Mouse (Mus musculus) spleen, adult 2 months (tissue): ENCODE measurements around the gene Mymx. TPM values are rescaled to one million over a fixed set of nuclear protein-coding genes. Genes with fewer than 3 reads are reported as not detected.
A peak's percentile ranks its signal among the peaks of the same experiment; 100 is the strongest.

ENCODE experiments used
- DNase-seq, 2 experiments: peaks; one replicate each; pipeline versions ENCODE4 v3.0.0 to v3.0.0-alpha.2; 2012 to 2021; ENCODE audit warnings: low spot score in 2 of 2, low read depth in 1 of 2
- H3K27ac ChIP-seq: fragments of 200-500 bp; 2 replicates; pipeline ENCODE4 v1.5.1; 2012; ENCODE audit warnings: low read length, inconsistent platforms; ENCODE audit not compliant: insufficient read depth
- H3K27me3 ChIP-seq: fragments of 200-500 bp; 2 replicates; pipeline ENCODE4 v1.6.1; 2012; ENCODE audit warnings: mild to moderate bottlenecking, moderate library complexity, low read length, inconsistent platforms; ENCODE audit not compliant: control insufficient read depth, insufficient read depth
- H3K36me3 ChIP-seq: fragments of 200-500 bp; 2 replicates; pipeline ENCODE4 v1.6.1; 2012; ENCODE audit warnings: mild to moderate bottlenecking, low read length, inconsistent platforms; ENCODE audit not compliant: control insufficient read depth, insufficient read depth
- H3K4me1 ChIP-seq: fragments of 200-500 bp; 2 replicates; pipeline ENCODE4 v1.6.1; 2011; ENCODE audit warnings: inconsistent platforms; ENCODE audit not compliant: control insufficient read depth, insufficient read depth, insufficient read length
- H3K4me3 ChIP-seq: fragments of 200-500 bp; 2 replicates; pipeline ENCODE4 v1.5.1; 2011; ENCODE audit warnings: mild to moderate bottlenecking, inconsistent platforms; ENCODE audit not compliant: insufficient read depth, insufficient read length; ENCODE audit errors: extremely low read depth
- CTCF ChIP-seq: fragments of 200-500 bp; IDR thresholded peaks from 2 replicates; pipeline ENCODE4 v1.5.1; 2011; ENCODE audit warnings: mild to moderate bottlenecking, inconsistent platforms; ENCODE audit not compliant: insufficient read depth, insufficient read length, insufficient replicate concordance; ENCODE audit errors: extremely low read depth
- POLR2A ChIP-seq: fragments of 200-500 bp; IDR thresholded peaks from 2 replicates; pipeline ENCODE4 v1.6.1; 2011; ENCODE audit warnings: low read depth, low read length, inconsistent platforms
- WGBS: fragments of 180-500 bp; shearing (Covaris S2); methylation state at CpG from one replicate; pipeline ENCODE4 v1.1.7; 2018; 5-methylcytosine and 5-hydroxymethylcytosine counted together
- polyA plus RNA-seq: library from polyadenylated mRNA; depleted of rRNA; stranded (reverse); fragments of >200 nt; gene quantifications from 2 replicates; pipeline ENCODE4 v1.2.3, GENCODE M21; 2012

Mymx gene
- polyA plus RNA-seq, 1 experiment = not detected

GRCm38 (mm10) chr17:45619386-45620256 is 17.7 kb upstream of the Mymx start:
- no peak for DNase-seq
- H3K27ac ChIP-seq = peak overlapping the region; percentile 62
- no peaks in the 10 kb centered on the region for H3K36me3 ChIP-seq
- H3K4me1 ChIP-seq = peaks cover 3% of the 10 kb centered on the region; the same call in 1 of the 2 replicates
- H3K4me3 ChIP-seq = peak overlapping the region; percentile 37; the same call in 1 of the 2 replicates
- no peak for TF ChIP-seq CTCF
- no peak for TF ChIP-seq POLR2A
- WGBS = 2% methylated on average over 20 of the region's 20 CpGs
- H3K27me3 ChIP-seq = no peaks in the 10 kb centered on the region

GRCm38 (mm10) chr17:45618941-45619385 is 17.1 kb upstream of the Mymx start:
- H3K36me3 ChIP-seq = no peaks in the 10 kb centered on the region
- H3K4me3 ChIP-seq = peak overlapping the region; percentile 37; the same call in 1 of the 2 replicates
- peak overlapping the region; percentile 62 for H3K27ac ChIP-seq
- DNase-seq = peak in 1 of 2 experiments; percentile 30
- H3K4me1 ChIP-seq = peaks cover 3% of the 10 kb centered on the region; the same call in 1 of the 2 replicates
- 8% methylated on average over 8 of the region's 8 CpGs for WGBS
- H3K27me3 ChIP-seq = no peaks in the 10 kb centered on the region
- TF ChIP-seq POLR2A = no peak
- no peak for TF ChIP-seq CTCF

- Histone ChIP-seq H3K36me3 (no peaks in the 10 kb centered on the region), H3K4me1 (peaks cover 3% of the 10 kb centered on the region; the same call in 1 of the 2 replicates), H3K27ac (no peak overlapping the region), H3K27me3 (no peaks in the 10 kb centered on the region), H3K4me3 (no peak overlapping the region)
- DNase-seq = no peak
- WGBS = 86% methylated on average over 6 of the region's 6 CpGs
- TF ChIP-seq CTCF = no peak
Observed at GRCm38 (mm10) chr17:45617655-45618054, 15.8 kb upstream of the Mymx start.

- Histone ChIP-seq H3K27ac (no peak overlapping the region), H3K36me3 (no peaks in the 10 kb centered on the region), H3K27me3 (no peaks in the 10 kb centered on the region), H3K4me1 (peaks cover 3% of the 10 kb centered on the region; the same call in 1 of the 2 replicates), H3K4me3 (no peak overlapping the region)
- 78% methylated on average over 3 of the region's 3 CpGs for WGBS
- TF ChIP-seq CTCF (no peak), POLR2A (no peak)
- DNase-seq = no peak
Observed at GRCm38 (mm10) chr17:45616679-45617078, 14.8 kb upstream of the Mymx start.

- TF ChIP-seq POLR2A = no peak
- no peak for TF ChIP-seq CTCF
- WGBS = 62% methylated on average over 4 of the region's 4 CpGs
- Histone ChIP-seq H3K36me3 (no peaks in the 10 kb centered on the region), H3K4me3 (no peak overlapping the region), H3K27me3 (no peaks in the 10 kb centered on the region), H3K27ac (no peak overlapping the region), H3K4me1 (peaks cover 3% of the 10 kb centered on the region; the same call in 1 of the 2 replicates)
- DNase-seq = no peak
Observed at GRCm38 (mm10) chr17:45616046-45616650, 14.2 kb upstream of the Mymx start.

- H3K27me3 ChIP-seq = no peaks in the 10 kb centered on the region
- no peak overlapping the region for H3K27ac ChIP-seq
- no peaks in the 10 kb centered on the region for H3K36me3 ChIP-seq
- H3K4me1 ChIP-seq = no peaks in the 10 kb centered on the region
- 56% methylated on average over 7 of the region's 7 CpGs for WGBS
- no peak for TF ChIP-seq CTCF
- TF ChIP-seq POLR2A = no peak
- no peak overlapping the region for H3K4me3 ChIP-seq
- DNase-seq = no peak
Observed at GRCm38 (mm10) chr17:45612921-45613320, 11.0 kb upstream of the Mymx start.

- Histone ChIP-seq H3K4me3 (no peak overlapping the region), H3K4me1 (no peaks in the 10 kb centered on the region), H3K27me3 (no peaks in the 10 kb centered on the region), H3K36me3 (no peaks in the 10 kb centered on the region), H3K27ac (no peak overlapping the region)
- 67% methylated on average over 8 of the region's 8 CpGs for WGBS
- no peak for DNase-seq
- TF ChIP-seq CTCF (no peak), POLR2A (no peak)
Observed at GRCm38 (mm10) chr17:45612008-45612407, 10.1 kb upstream of the Mymx start.
